Mouse (Mus musculus) B cell, adult 2 months (primary cell): ENCODE measurements around the gene Tmem268.

Experiments used
- DNase-seq, 2 experiments: peaks; one replicate each; pipeline ENCODE4 v3.0.0; 2022

Gene Tmem268

DNA sequence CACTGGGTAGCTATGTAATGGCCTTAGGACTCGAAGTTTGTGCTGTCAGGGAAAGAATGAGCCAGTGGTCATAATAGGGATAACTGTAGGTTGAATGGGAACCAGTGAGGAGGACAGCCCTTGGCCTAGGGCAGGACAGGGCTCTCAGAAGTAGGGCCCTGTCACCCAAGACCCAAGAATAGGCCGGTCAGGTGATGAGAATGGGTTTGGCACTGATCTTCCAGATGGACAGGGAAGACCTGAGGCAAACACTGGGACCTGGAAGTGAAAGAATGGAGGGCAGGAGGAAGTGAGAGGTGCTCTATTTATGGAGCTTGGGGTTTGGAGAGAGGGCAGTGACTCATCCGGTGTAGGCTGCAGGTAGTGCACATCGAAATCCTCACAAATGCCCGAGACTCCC is 1.9 kb upstream of the Tmem268 start:
- DNase-seq: no peak

GRCm38 (mm10) chr4:63557124-63558059 is 1.2 kb upstream of the Tmem268 start:
- peak; percentile 10 to 17 for DNase-seq

DNA sequence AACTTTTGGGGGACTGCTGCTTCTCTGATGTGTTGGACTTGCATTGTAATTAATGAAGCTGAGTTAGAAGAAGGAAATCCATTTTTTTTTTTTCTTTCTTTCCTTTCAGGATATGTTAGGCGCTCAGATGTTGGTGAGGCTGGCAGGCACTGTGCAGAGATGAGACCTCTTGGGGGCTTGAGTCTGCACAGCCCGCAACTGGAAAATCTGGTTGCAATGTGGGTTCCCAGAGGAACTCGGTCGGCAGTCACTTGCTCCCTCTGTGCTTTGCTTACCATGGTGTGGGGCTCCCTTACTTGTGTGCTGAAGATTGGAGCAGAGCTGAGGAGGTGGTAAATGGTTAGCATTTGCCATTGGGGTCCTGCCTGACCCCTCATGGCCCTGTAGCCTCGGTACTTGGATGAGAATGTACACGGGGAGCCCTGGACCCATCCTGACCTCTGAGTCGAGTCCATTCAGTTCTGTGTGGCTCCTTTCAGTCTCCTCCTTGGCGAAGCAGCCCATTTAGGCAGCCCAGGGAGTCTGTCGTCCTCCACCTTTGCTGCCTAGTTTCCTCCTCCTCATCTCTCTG is 631 bp downstream of the Tmem268 start:
- DNase-seq: peak; percentile 13 to 14

DNA sequence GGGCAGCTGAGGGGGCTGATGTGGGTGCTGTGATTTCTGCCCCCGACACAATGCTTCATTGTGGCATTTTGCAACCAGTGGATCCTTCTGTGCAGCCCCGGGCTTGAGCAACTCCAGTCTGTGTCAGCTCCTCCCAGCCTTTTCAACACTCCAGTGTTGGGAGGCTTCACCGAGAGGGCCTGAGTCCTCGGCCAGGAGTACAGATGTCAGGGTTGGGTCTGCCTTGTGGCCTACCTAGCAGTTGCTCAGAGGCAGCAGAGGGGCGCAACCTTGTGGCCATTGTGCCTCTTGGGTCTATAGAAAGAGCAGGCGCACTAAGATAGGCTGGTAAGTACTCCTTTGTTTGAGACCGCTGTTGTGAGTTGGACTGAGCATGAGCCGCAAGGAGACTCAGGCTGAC is 1.5 kb downstream of the Tmem268 start:
- DNase-seq: peak; percentile 15 to 17

GRCm38 (mm10) chr4:63561861-63562675 is 3.5 kb downstream of the Tmem268 start:
- peak; percentile 64 to 67 for DNase-seq

- peak in 1 of 2 experiments; percentile 26 for DNase-seq
Observed at GRCm38 (mm10) chr4:63562742-63563141, 4.2 kb downstream of the Tmem268 start.

DNA sequence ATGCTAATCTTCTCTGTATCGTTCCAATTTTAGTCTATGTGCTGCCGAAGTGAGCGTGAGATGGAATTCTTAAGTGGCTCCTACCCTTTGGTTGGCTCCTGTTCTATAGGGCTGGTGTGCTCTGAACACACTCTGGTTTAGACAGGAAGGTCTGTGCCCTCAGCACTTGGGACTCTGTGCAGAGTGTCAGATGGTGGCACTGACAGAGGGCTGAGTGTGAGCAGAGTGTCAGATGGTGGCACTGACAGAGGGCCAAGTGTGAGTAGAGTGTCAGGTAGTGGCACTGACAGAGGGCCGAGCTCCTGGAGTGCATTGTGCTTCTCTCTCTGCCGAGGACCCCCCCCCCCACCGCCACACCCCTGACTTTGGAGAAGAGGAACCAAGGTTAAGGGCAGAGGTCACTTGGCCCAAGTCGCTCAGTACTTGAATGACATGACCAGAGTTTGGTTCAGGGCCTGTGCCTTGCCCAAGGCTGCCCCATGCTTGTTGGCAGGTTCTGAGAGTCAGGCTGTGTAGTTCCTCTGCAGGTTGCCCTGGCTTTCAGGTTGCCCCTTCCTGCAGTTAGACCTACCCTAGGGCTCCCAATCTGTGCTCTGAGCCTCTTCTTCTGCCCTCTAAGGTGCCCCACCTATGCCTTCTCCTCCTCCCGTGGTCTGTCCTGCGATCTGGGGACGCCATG is 9.3 kb downstream of the Tmem268 start:
- DNase-seq: no peak

- DNase-seq: no peak
Observed at GRCm38 (mm10) chr4:63569322-63569721, 10.7 kb downstream of the Tmem268 start.

- no peak for DNase-seq
Observed at GRCm38 (mm10) chr4:63570208-63570781, 11.7 kb downstream of the Tmem268 start.

DNA sequence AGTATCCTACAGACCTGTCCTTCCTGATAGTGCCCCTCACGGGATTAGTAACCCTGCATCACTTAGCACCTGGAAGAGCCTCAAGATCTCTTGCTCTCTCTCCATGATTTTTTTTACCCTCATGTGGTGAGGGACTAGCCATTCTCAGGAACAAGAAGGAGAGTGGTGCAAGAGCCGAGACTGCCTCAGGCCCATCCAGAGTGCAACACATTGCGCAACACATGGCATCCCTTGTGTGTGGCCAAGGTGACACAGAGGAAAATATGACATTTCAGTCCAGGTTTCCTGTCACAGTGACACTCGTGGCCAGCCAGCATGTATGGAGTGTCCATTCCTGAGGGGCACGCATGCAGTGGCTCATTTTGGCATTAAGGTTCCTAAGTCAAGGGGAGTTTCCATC is 14.0 kb downstream of the Tmem268 start:
- no peak for DNase-seq

- DNase-seq: no peak
Observed at GRCm38 (mm10) chr4:63579649-63580048, 21.1 kb downstream of the Tmem268 start.

GRCm38 (mm10) chr4:63580078-63580477 is 21.5 kb downstream of the Tmem268 start:
- DNase-seq: no peak

GRCm38 (mm10) chr4:63582580-63582979 is 24.0 kb downstream of the Tmem268 start:
- no peak for DNase-seq

DNA sequence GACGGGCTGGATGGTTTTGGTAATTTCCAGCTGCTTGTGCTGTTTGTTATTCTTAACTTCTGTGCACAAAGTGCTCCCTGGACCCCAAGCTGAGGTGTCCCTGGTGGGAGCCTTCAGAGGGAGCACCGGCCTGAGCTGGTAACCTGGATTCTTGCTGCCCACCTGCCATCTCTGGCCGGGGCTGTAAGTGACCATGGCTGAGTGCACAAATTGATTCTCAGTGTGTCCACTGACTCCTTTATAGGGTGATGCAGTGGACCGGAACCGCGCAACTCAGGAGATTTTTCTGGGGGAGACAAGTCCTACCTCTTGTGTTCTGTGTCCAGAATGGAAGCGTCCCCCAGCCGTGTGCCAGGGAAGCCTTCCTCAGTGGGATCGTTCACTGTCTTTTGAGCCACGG is 26.6 kb downstream of the Tmem268 start:
- no peak for DNase-seq

GRCm38 (mm10) chr4:63586240-63586639 is 27.7 kb downstream of the Tmem268 start:
- DNase-seq: no peak

GRCm38 (mm10) chr4:63589987-63590386 is 31.4 kb downstream of the Tmem268 start:
- DNase-seq: peak; percentile 4 to 8

DNA sequence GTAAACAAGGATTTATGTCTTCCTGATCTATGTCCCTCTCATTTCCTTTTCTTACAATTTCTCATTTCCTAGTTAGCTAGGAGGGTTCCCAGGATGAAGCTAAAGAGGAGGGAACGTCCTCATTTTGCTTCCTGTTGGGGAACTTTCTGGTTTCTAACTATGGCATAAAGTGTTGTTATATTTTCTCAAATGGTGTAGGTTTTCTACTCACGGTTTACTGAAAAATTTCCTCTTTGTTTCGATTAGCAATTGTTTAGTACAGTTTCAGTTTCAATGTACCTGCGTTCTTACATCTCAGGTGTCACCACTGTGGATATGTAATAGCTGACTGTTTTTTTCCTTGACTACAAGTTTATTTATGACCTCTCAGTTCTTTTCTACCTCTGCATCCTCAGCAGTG is 32.0 kb downstream of the Tmem268 start:
- no peak for DNase-seq

DNA sequence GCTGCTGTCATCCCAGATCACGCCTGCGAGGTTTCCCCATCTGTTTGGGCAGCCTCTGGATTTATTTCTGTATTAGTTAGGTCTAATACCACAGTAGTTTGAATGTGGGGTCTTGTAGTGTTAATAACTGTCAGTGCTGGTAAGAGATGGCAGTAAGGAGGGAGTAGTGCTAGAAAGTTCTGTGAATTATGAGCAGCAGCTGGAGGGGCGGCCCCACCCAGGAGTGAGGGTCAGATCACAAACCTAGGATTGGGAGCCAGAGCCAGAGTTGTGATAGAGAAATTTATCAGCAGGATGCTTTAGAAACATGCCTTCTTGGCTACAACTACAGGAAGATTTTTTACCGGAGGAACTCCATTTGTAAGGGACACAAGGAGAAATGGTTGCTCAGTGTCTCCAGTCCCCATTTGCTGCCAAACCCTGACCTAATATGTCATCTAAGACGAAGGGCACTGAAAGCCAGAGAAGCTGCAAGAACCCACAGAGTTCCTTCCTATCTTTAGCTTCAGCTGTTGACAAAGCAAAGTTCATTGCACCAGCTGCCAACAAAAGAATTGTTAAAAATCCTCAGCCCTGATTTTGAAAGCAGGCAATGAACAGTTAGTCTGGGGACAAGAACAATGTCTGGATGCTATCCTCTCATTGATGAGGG is 36.0 kb downstream of the Tmem268 start:
- DNase-seq: no peak

DNA sequence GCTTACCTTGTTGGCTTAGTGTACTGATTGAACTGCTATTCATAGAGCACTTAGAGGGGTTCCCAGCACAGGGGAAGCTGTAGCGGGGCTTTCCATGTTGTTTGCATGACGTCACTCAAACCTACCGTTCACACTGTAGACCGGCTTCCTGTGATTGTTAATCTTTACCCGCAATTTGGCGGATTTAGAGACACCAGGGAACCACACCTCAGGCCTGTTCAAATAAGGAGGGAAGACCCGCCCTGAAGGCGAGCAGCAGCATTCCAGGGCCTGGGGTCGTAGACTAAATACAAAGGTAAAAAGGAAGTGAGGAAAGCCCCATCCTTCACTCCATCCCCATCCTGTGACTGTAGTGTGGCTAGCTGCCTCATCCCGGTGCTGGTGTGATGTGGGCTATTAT is 36.7 kb downstream of the Tmem268 start:
- DNase-seq: peak; percentile 34 to 42

DNA sequence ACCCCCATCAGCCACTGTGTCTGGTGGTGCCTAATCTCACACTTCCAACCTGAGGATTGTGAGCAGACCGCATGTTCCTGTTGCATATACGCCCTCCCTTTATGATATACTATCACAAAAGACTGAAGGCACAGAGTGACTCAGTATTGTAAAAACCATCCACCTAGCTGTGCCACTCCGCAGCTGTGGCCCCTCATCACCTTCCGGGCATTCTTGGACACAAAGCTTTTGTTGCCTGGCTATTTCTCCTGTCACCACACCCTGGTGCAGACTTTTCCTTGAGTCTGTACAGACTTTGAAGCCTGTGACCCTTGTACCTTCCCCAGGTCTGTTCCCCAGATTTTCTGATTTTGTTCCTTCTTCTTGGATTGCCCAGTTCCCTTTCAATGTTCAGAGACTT is 37.4 kb downstream of the Tmem268 start:
- no peak for DNase-seq

GRCm38 (mm10) chr4:63600786-63601185 is 42.2 kb downstream of the Tmem268 start:
- no peak for DNase-seq

GRCm38 (mm10) chr4:63601263-63601662 is 42.7 kb downstream of the Tmem268 start:
- no peak for DNase-seq
